Comparison of ENCODE assay signal across 9 mouse cellular contexts in the genomic region with DNA sequence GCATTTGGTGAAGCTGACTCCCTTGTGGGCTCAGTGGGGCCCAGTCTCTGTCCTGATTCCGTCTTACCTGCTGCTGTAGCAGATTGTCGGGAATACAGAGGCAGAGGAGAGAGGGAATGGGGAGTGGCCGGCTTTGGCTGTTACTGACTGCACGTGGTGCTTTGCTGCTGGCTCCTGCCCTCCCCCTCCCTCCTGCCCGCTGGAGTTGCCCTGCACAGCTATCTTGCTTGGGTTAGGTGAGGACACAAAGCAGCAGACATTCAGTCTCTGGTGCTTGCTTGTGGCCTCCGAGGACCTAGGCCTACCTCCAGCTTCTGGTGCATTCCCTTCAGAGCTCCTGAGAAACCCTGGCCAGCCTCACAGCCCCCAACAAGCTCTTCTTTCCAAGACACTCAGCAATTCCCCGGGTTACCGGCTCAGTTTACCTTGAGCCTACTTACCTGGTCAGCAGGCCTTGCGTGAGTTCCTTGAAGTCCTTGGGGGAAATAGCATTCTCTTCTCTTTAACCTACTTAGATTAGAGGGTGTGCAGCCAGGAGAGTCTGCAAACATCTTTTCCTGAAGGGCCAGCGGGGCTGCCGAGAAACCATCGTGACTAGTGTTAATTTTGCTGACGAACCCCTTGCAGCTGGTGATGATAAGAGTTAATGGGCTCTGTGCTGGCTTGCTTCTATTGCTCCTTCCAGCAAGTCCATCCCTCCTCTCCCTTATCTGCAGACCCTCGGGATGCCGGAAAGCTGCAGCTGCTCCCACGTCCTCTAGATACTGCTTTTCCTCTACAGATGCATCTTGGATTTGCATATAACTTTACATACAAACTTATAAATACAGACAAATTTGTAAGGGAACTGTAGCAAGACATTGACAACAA.
A peak's percentile ranks its signal among the peaks of the same experiment; 100 is the strongest.
DNase-seq lines count a peak whose midpoint lies in the region; ATAC-seq and TF ChIP-seq lines count a peak whose summit lies in the region.
"Had no signal": no experiment of that assay in that cellular context is flagged by ENCODE, and none has a peak within 500 bp of the region (broad histone marks: within the 10 kb centered on the region; RNA-seq: fewer than 3 reads in every experiment).

No protein-coding gene starts in this region.

- no peak overlapping the region for H3K4me3 ChIP-seq in intestine, postnatal 0 days (ENCODE audit: low read depth, low read length)
- no peak overlapping the region for H3K4me3 ChIP-seq in left cerebral cortex, adult 2 months
- H3K4me3 ChIP-seq in neural tube, embryonic 15.5 days (replicated peaks) = no peak overlapping the region
- H3K4me3 ChIP-seq: limb, embryonic 13.5 days had no signal

- H3K27me3 ChIP-seq in intestine, postnatal 0 days (replicated peaks; ENCODE audit: control insufficient read depth, insufficient read depth, low read length) = no peaks in the 10 kb centered on the region
- H3K27me3 ChIP-seq in neural tube, embryonic 15.5 days (replicated peaks) = no peaks in the 10 kb centered on the region
- H3K27me3 ChIP-seq: limb, embryonic 13.5 days had no signal

- peaks cover 5% of the 10 kb centered on the region for H3K4me1 ChIP-seq in intestine, postnatal 0 days (replicated peaks; ENCODE audit: control insufficient read depth, insufficient read depth, low read length)
- H3K4me1 ChIP-seq in neural tube, embryonic 15.5 days = no peaks in the 10 kb centered on the region
- H3K4me1 ChIP-seq: limb, embryonic 13.5 days had no signal

- no peak overlapping the region for H3K9ac ChIP-seq in intestine, postnatal 0 days (ENCODE audit: low read depth, low read length)
- H3K9ac ChIP-seq in neural tube, embryonic 15.5 days (replicated peaks) = no peak overlapping the region
- H3K9ac ChIP-seq: limb, embryonic 13.5 days had no signal

- H3K9me3 ChIP-seq in intestine, postnatal 0 days (ENCODE audit: control insufficient read depth) = 0 out of 2 replicates have a peak, but pooled peaks cover 7% of the 10 kb centered on the region
- no peaks in the 10 kb centered on the region for H3K9me3 ChIP-seq in neural tube, embryonic 15.5 days (replicated peaks)
- H3K9me3 ChIP-seq: limb, embryonic 13.5 days had no signal

- no peak overlapping the region for H3K27ac ChIP-seq in intestine, postnatal 0 days (ENCODE audit: low read depth, low read length)
- H3K27ac ChIP-seq in left cerebral cortex, adult 2 months = no peak overlapping the region
- no peak overlapping the region for H3K27ac ChIP-seq in neural tube, embryonic 15.5 days (replicated peaks)
- H3K27ac ChIP-seq: limb, embryonic 13.5 days had no signal

- 0 out of 2 replicates have a peak overlapping the region, but pooled peaks have one; percentile 0 for H3K4me2 ChIP-seq in intestine, postnatal 0 days (replicated peaks; ENCODE audit: low read depth)
- no peak overlapping the region for H3K4me2 ChIP-seq in neural tube, embryonic 15.5 days
- H3K4me2 ChIP-seq: limb, embryonic 13.5 days had no signal

- intact Hi-C loops in left cerebral cortex, adult 2 months (cut with DNase I) = no loop called here

- H3K36me3 ChIP-seq in intestine, postnatal 0 days (ENCODE audit: control insufficient read depth, insufficient read depth) = no peaks in the 10 kb centered on the region
- no peaks in the 10 kb centered on the region for H3K36me3 ChIP-seq in neural tube, embryonic 15.5 days

- no peak for TF ChIP-seq CTCF in intestine, postnatal 0 days (IDR thresholded peaks at IDR 0.05; ENCODE audit: low read depth)
- no peak for TF ChIP-seq CTCF in left cerebral cortex, adult 2 months (IDR thresholded peaks at IDR 0.05)

- ATAC-seq in intestine, postnatal 0 days = peak; percentile 84
- no peak for ATAC-seq in neural tube, embryonic 15.5 days (ENCODE audit: low FRiP score)

- peak; percentile 42 for DNase-seq in adrenal gland, adult 2 months
- DNase-seq in adrenal gland, adult 8-10 months = no peak
- peak; percentile 58 for DNase-seq in c-Kit-positive CD71-positive TER-119-positive erythroid progenitor cells, embryonic 14.5 days (ENCODE audit: low spot score)
- DNase-seq in lung, postnatal 14 days = peak; percentile 13
- DNase-seq in left cerebral cortex, adult 2 months (ENCODE audit: extremely low spot score in 1 of 2, low spot score in 2 of 2) = no peak
- no peak for DNase-seq in left cerebral cortex, adult 8-10 months (ENCODE audit: low spot score in 2 of 2)

- 38% methylated on average over 16 of the region's 16 CpGs for WGBS in intestine, postnatal 0 days
- WGBS in neural tube, embryonic 15.5 days = 53% methylated on average over 16 of the region's 16 CpGs

Comparison
In these comparisons a context has a peak if more than half of its experiments do, and no peak if none do; other contexts are left out.
1. DNase-seq: peak in adrenal gland, adult 2 months (single experiment), c-Kit-positive CD71-positive TER-119-positive erythroid progenitor cells, embryonic 14.5 days (single experiment) and lung, postnatal 14 days (single experiment); none in adrenal gland, adult 8-10 months (single experiment), left cerebral cortex, adult 2 months (0 of 2) and left cerebral cortex, adult 8-10 months (0 of 2).